In genomic region chr4:89678713-89679112, GRCm38 (mm10) we compare ENCODE assay signal across 22 mouse cellular contexts. TPM values are rescaled to one million over a fixed set of nuclear protein-coding genes. Genes with fewer than 3 reads are reported as not detected.
DNase-seq lines count a peak whose midpoint lies in the region; ATAC-seq and TF ChIP-seq lines count a peak whose summit lies in the region.
"Had no signal": no experiment of that assay in that cellular context is flagged by ENCODE, and none has a peak within 500 bp of the region (broad histone marks: within the 10 kb centered on the region; RNA-seq: fewer than 3 reads in every experiment).

No protein-coding gene starts in this region.

- H3K27me3 ChIP-seq in embryonic facial prominence, embryonic 11.5 days (ENCODE audit: control insufficient read depth, insufficient read depth, low read length) = no peaks in the 10 kb centered on the region
- H3K27me3 ChIP-seq in embryonic facial prominence, embryonic 10.5 days (replicated peaks; ENCODE audit: low read depth, poor library complexity, severe bottlenecking) = no peaks in the 10 kb centered on the region
- H3K27me3 ChIP-seq in midbrain, embryonic 11.5 days (ENCODE audit: control insufficient read depth, insufficient read depth, low read length) = no peaks in the 10 kb centered on the region
- no peaks in the 10 kb centered on the region for H3K27me3 ChIP-seq in midbrain, postnatal 0 days (ENCODE audit: insufficient read depth, low read length)
- no peaks in the 10 kb centered on the region for H3K27me3 ChIP-seq in forebrain, embryonic 15.5 days
- H3K27me3 ChIP-seq in neural tube, embryonic 14.5 days (ENCODE audit: control insufficient read depth, insufficient read depth, low read length) = no peaks in the 10 kb centered on the region
- H3K27me3 ChIP-seq: CH12.LX; embryonic facial prominence, embryonic 15.5 days; hindbrain, embryonic 13.5 days; limb, embryonic 12.5 days had no signal

- no peak for TF ChIP-seq CTCF in midbrain, postnatal 0 days (IDR thresholded peaks at IDR 0.05)

- 71% methylated on average over 5 of the region's 5 CpGs for whole genome bisulfite sequencing in embryonic facial prominence, embryonic 11.5 days
- 73% methylated on average over 5 of the region's 5 CpGs for whole genome bisulfite sequencing in embryonic facial prominence, embryonic 10.5 days
- WGBS in midbrain, embryonic 11.5 days = 52% methylated on average over 5 of the region's 5 CpGs
- 22% methylated on average over 5 of the region's 5 CpGs for WGBS in midbrain, postnatal 0 days
- 5% methylated on average over 5 of the region's 5 CpGs for WGBS in forebrain, embryonic 15.5 days
- WGBS in neural tube, embryonic 14.5 days = 33% methylated on average over 5 of the region's 5 CpGs

- DNase-seq in embryonic facial prominence, embryonic 11.5 days (ENCODE audit: low spot score) = no peak
- DNase-seq in embryonic facial prominence, embryonic 10.5 days (ENCODE audit: low spot score) = no peak
- no peak for DNase-seq in midbrain, embryonic 11.5 days (ENCODE audit: low spot score, missing footprints)
- DNase-seq in midbrain, postnatal 0 days (ENCODE audit: low spot score) = no peak
- no peak for DNase-seq in cerebellum, adult 18-20 months
- DNase-seq: adrenal gland, adult 8-10 months; cerebellum, adult 11-12 months; heart, adult 2 months; kidney, adult 11 months; thymus, postnatal 14 days had no signal

- no peak overlapping the region for H3K4me2 ChIP-seq in embryonic facial prominence, embryonic 11.5 days (ENCODE audit: low read depth, low read length)
- no peak overlapping the region for H3K4me2 ChIP-seq in midbrain, embryonic 11.5 days
- H3K4me2 ChIP-seq in midbrain, postnatal 0 days (ENCODE audit: low read depth, low read length, poor library complexity, severe bottlenecking) = no peak overlapping the region
- H3K4me2 ChIP-seq in forebrain, embryonic 15.5 days (replicated peaks) = no peak overlapping the region
- no peak overlapping the region for H3K4me2 ChIP-seq in neural tube, embryonic 14.5 days (ENCODE audit: low read depth, low read length)
- H3K4me2 ChIP-seq: embryonic facial prominence, embryonic 15.5 days; limb, embryonic 12.5 days had no signal

- H3K27ac ChIP-seq in embryonic facial prominence, embryonic 11.5 days (replicated peaks; ENCODE audit: low read depth, low read length) = no peak overlapping the region
- no peak overlapping the region for H3K27ac ChIP-seq in embryonic facial prominence, embryonic 10.5 days (replicated peaks)
- no peak overlapping the region for H3K27ac ChIP-seq in midbrain, embryonic 11.5 days (ENCODE audit: low read depth, low read length)
- H3K27ac ChIP-seq in midbrain, postnatal 0 days (ENCODE audit: low read depth, low read length) = no peak overlapping the region
- H3K27ac ChIP-seq in forebrain, embryonic 15.5 days (replicated peaks) = no peak overlapping the region
- no peak overlapping the region for H3K27ac ChIP-seq in neural tube, embryonic 14.5 days (ENCODE audit: low read depth, low read length)
- H3K27ac ChIP-seq: embryonic facial prominence, embryonic 15.5 days; heart, adult 2 months; hindbrain, embryonic 13.5 days; kidney, postnatal 0 days; left cerebral cortex, adult 2 months; limb, embryonic 12.5 days; liver, embryonic 14.5 days had no signal

- no peak overlapping the region for H3K9ac ChIP-seq in embryonic facial prominence, embryonic 11.5 days (replicated peaks; ENCODE audit: low read length)
- H3K9ac ChIP-seq in midbrain, embryonic 11.5 days (ENCODE audit: low read length) = no peak overlapping the region
- no peak overlapping the region for H3K9ac ChIP-seq in midbrain, postnatal 0 days (replicated peaks; ENCODE audit: low read length, poor library complexity, severe bottlenecking)
- H3K9ac ChIP-seq in forebrain, embryonic 15.5 days (replicated peaks) = no peak overlapping the region
- H3K9ac ChIP-seq in neural tube, embryonic 14.5 days (replicated peaks; ENCODE audit: low read depth, low read length) = no peak overlapping the region
- H3K9ac ChIP-seq: embryonic facial prominence, embryonic 15.5 days; hindbrain, embryonic 13.5 days; limb, embryonic 12.5 days; liver, embryonic 14.5 days had no signal

- H3K9me3 ChIP-seq in embryonic facial prominence, embryonic 11.5 days (replicated peaks; ENCODE audit: control insufficient read depth, low read length) = no peaks in the 10 kb centered on the region
- H3K9me3 ChIP-seq in embryonic facial prominence, embryonic 10.5 days = no peaks in the 10 kb centered on the region
- H3K9me3 ChIP-seq in midbrain, embryonic 11.5 days (ENCODE audit: control insufficient read depth, low read length) = no peaks in the 10 kb centered on the region
- no peaks in the 10 kb centered on the region for H3K9me3 ChIP-seq in midbrain, postnatal 0 days (ENCODE audit: low read length)
- H3K9me3 ChIP-seq in forebrain, embryonic 15.5 days = no peaks in the 10 kb centered on the region
- no peaks in the 10 kb centered on the region for H3K9me3 ChIP-seq in neural tube, embryonic 14.5 days (ENCODE audit: control insufficient read depth, low read length)
- H3K9me3 ChIP-seq: embryonic facial prominence, embryonic 15.5 days; hindbrain, embryonic 13.5 days; limb, embryonic 12.5 days had no signal

- ATAC-seq in embryonic facial prominence, embryonic 11.5 days (replicated peaks; ENCODE audit: insufficient number of reproducible peaks, low FRiP score, low TSS enrichment, low read depth) = 0 out of 2 replicates have a peak, but pooled peaks have one; percentile 52
- peak; percentile 66 for ATAC-seq in midbrain, embryonic 11.5 days (ENCODE audit: low FRiP score)
- no peak for ATAC-seq in midbrain, postnatal 0 days (ENCODE audit: low FRiP score)
- ATAC-seq in forebrain, embryonic 15.5 days (replicated peaks) = peak; percentile 74; the same call in 1 of the 2 replicates
- peak; percentile 58; the same call in 1 of the 2 replicates for ATAC-seq in neural tube, embryonic 14.5 days (ENCODE audit: low read depth)
- ATAC-seq: lung, postnatal 0 days had no signal

- H3K36me3 ChIP-seq in embryonic facial prominence, embryonic 11.5 days (replicated peaks; ENCODE audit: control insufficient read depth, insufficient read depth, low read depth, low read length) = no peaks in the 10 kb centered on the region
- H3K36me3 ChIP-seq in embryonic facial prominence, embryonic 10.5 days (replicated peaks) = no peaks in the 10 kb centered on the region
- no peaks in the 10 kb centered on the region for H3K36me3 ChIP-seq in midbrain, embryonic 11.5 days (ENCODE audit: control insufficient read depth, insufficient read depth, low read length)
- no peaks in the 10 kb centered on the region for H3K36me3 ChIP-seq in midbrain, postnatal 0 days (ENCODE audit: insufficient read depth, low read length)
- no peaks in the 10 kb centered on the region for H3K36me3 ChIP-seq in forebrain, embryonic 15.5 days
- no peaks in the 10 kb centered on the region for H3K36me3 ChIP-seq in neural tube, embryonic 14.5 days (ENCODE audit: control insufficient read depth, insufficient read depth, low read length)
- H3K36me3 ChIP-seq: embryonic facial prominence, embryonic 15.5 days; hindbrain, embryonic 13.5 days; limb, embryonic 12.5 days had no signal

- H3K4me3 ChIP-seq in embryonic facial prominence, embryonic 11.5 days (ENCODE audit: low read depth, low read length) = no peak overlapping the region
- H3K4me3 ChIP-seq in embryonic facial prominence, embryonic 10.5 days = no peak overlapping the region
- no peak overlapping the region for H3K4me3 ChIP-seq in midbrain, embryonic 11.5 days (ENCODE audit: low read depth, low read length)
- H3K4me3 ChIP-seq in midbrain, postnatal 0 days (ENCODE audit: low read depth, low read length) = no peak overlapping the region
- H3K4me3 ChIP-seq in forebrain, embryonic 15.5 days = no peak overlapping the region
- no peak overlapping the region for H3K4me3 ChIP-seq in neural tube, embryonic 14.5 days (ENCODE audit: low read depth, low read length)
- H3K4me3 ChIP-seq: embryonic facial prominence, embryonic 15.5 days; heart, adult 2 months; hindbrain, embryonic 13.5 days; left cerebral cortex, adult 2 months; limb, embryonic 12.5 days; myocyte had no signal

- H3K4me1 ChIP-seq in embryonic facial prominence, embryonic 11.5 days (ENCODE audit: control insufficient read depth, insufficient read depth, low read length) = no peaks in the 10 kb centered on the region
- peaks cover 7% of the 10 kb centered on the region; the same call in 1 of the 2 replicates for H3K4me1 ChIP-seq in embryonic facial prominence, embryonic 10.5 days
- peaks cover 11% of the 10 kb centered on the region; the same call in 1 of the 2 replicates for H3K4me1 ChIP-seq in midbrain, embryonic 11.5 days (ENCODE audit: control insufficient read depth, insufficient read depth, low read length)
- no peaks in the 10 kb centered on the region; the same call in 1 of the 2 replicates for H3K4me1 ChIP-seq in midbrain, postnatal 0 days (ENCODE audit: insufficient read depth, low read length)
- peaks cover 17% of the 10 kb centered on the region; the same call in 1 of the 2 replicates for H3K4me1 ChIP-seq in forebrain, embryonic 15.5 days
- no peaks in the 10 kb centered on the region for H3K4me1 ChIP-seq in neural tube, embryonic 14.5 days (ENCODE audit: control insufficient read depth, insufficient read depth, low read length)
- H3K4me1 ChIP-seq: embryonic facial prominence, embryonic 15.5 days; limb, embryonic 12.5 days had no signal

RNA-seq across cellular contexts. Expression of gene Dmrta1, which starts 0.5 kb away (rescaled TPM):
- polyA plus RNA-seq in embryonic facial prominence, embryonic 11.5 days (2014; fragmentation: Nextera tagmentation; extraction: Ambion mirVana) = 0.84 and 1.5 TPM in 2 replicates
- 0.66 and 1.1 TPM in 2 replicates for polyA plus RNA-seq in embryonic facial prominence, embryonic 10.5 days (2016; fragmentation: Nextera tagmentation; extraction: Ambion mirVana)
- 2.0 and 2.3 TPM in 2 replicates for polyA plus RNA-seq in midbrain, embryonic 11.5 days (2014; fragmentation: Nextera tagmentation; extraction: Ambion mirVana)
- total RNA-seq in midbrain, postnatal 0 days (2014; rRNA removed) = 0.71 and 4.6 TPM in 2 replicates
- polyA plus RNA-seq in midbrain, postnatal 0 days (2015; fragmentation: Nextera tagmentation; extraction: Ambion mirVana) = 0.22 and 0.35 TPM in 2 replicates
- polyA plus RNA-seq in forebrain, embryonic 15.5 days (2015; fragmentation: Nextera tagmentation; extraction: Ambion mirVana) = 0.67 and 0.72 TPM in 2 replicates
- 0.28 and 0.31 TPM in 2 replicates for polyA plus RNA-seq in neural tube, embryonic 14.5 days (2014; fragmentation: Nextera tagmentation; extraction: Ambion mirVana)
- total RNA-seq: CH12.LX; gastrocnemius, adult 8-10 months; heart, adult 2 months had no signal
- polyA plus RNA-seq: heart, adult 2 months; liver, embryonic 14.5 days; lung, postnatal 0 days; myocyte had no signal
